Mouse (Mus musculus): Measurements from ENCODE around the gene Pth1r. TPM values are rescaled to one million over a fixed set of nuclear protein-coding genes. Genes with fewer than 3 reads are reported as not detected.
A peak's percentile ranks its signal among the peaks of the same experiment; 100 is the strongest.
"Not testable (repeated sequence)": the region's sequence is repeated elsewhere in the genome, so short reads cannot be mapped to it uniquely, and the experiment has no call there.

The Pth1r gene
- total and polyA plus RNA-seq, 2 experiments from 2014 or later: 7.8 to 11.4 TPM

- H3K27me3 ChIP-seq (ENCODE audit: insufficient read depth, low read length): no peaks in the 10 kb centered on the region
- DNase-seq (no peak), ATAC-seq (no peak)
- no peaks in the 10 kb centered on the region for H3K9me3 ChIP-seq (ENCODE audit: low read length)
- H3K4me1 ChIP-seq (ENCODE audit: insufficient read depth): peaks cover 17% of the 10 kb centered on the region
- TF ChIP-seq CTCF (IDR thresholded peaks at IDR 0.05; ENCODE audit: low read depth): no peak
- WGBS: 89% methylated on average over 8 of the region's 8 CpGs
- no peak overlapping the region for H3K9ac ChIP-seq
- H3K36me3 ChIP-seq (ENCODE audit: insufficient read depth): no peaks in the 10 kb centered on the region
- no peak overlapping the region for H3K4me3 ChIP-seq (ENCODE audit: low read depth, low read length)
- no peak overlapping the region for H3K4me2 ChIP-seq (ENCODE audit: low read depth)
- 0 out of 2 replicates have a peak overlapping the region, but pooled peaks have one; percentile 29 for H3K27ac ChIP-seq (ENCODE audit: low read depth, low read length)
Measured at GRCm38 (mm10) chr9:110685187-110685586, 61.8 kb downstream of the Pth1r start.

GRCm38 (mm10) chr9:110684100-110684831 is 62.7 kb downstream of the Pth1r start:
- H3K36me3 ChIP-seq (ENCODE audit: insufficient read depth): no peaks in the 10 kb centered on the region
- H3K4me2 ChIP-seq (ENCODE audit: low read depth): no peak overlapping the region
- H3K27ac ChIP-seq (ENCODE audit: low read depth, low read length): peak overlapping the region; percentile 40; the same call in 1 of the 2 replicates
- DNase-seq: peak; percentile 50
- no peak for ATAC-seq
- H3K4me1 ChIP-seq (ENCODE audit: insufficient read depth): peaks cover 17% of the 10 kb centered on the region
- no peaks in the 10 kb centered on the region for H3K27me3 ChIP-seq (ENCODE audit: insufficient read depth, low read length)
- peak overlapping the region; percentile 35; the same call in 1 of the 2 replicates for H3K9ac ChIP-seq
- TF ChIP-seq CTCF (IDR thresholded peaks at IDR 0.05; ENCODE audit: low read depth): no peak
- no peaks in the 10 kb centered on the region for H3K9me3 ChIP-seq (ENCODE audit: low read length)
- WGBS: 25% methylated on average over 6 of the region's 6 CpGs
- no peak overlapping the region for H3K4me3 ChIP-seq (ENCODE audit: low read depth, low read length)

- H3K9ac ChIP-seq: no peak overlapping the region
- no peaks in the 10 kb centered on the region for H3K9me3 ChIP-seq (ENCODE audit: low read length)
- 40% methylated on average over 4 of the region's 4 CpGs for WGBS
- H3K4me1 ChIP-seq (ENCODE audit: insufficient read depth): peaks cover 17% of the 10 kb centered on the region
- no peaks in the 10 kb centered on the region for H3K27me3 ChIP-seq (ENCODE audit: insufficient read depth, low read length)
- DNase-seq (no peak), ATAC-seq (no peak)
- no peak overlapping the region for H3K4me2 ChIP-seq (ENCODE audit: low read depth)
- H3K27ac ChIP-seq (ENCODE audit: low read depth, low read length): peak overlapping the region; percentile 40; the same call in 1 of the 2 replicates
- no peak for TF ChIP-seq CTCF (IDR thresholded peaks at IDR 0.05; ENCODE audit: low read depth)
- H3K4me3 ChIP-seq (ENCODE audit: low read depth, low read length): no peak overlapping the region
- no peaks in the 10 kb centered on the region for H3K36me3 ChIP-seq (ENCODE audit: insufficient read depth)
Measured at GRCm38 (mm10) chr9:110683574-110684099, 63.3 kb downstream of the Pth1r start.

- H3K9me3 ChIP-seq (ENCODE audit: low read length); H3K27ac ChIP-seq (ENCODE audit: low read depth, low read length); H3K27me3 ChIP-seq (ENCODE audit: insufficient read depth, low read length); H3K9ac ChIP-seq; H3K4me3 ChIP-seq (ENCODE audit: low read depth, low read length); ATAC-seq; H3K4me2 ChIP-seq (ENCODE audit: low read depth); DNase-seq; H3K36me3 ChIP-seq (ENCODE audit: insufficient read depth): not testable (repeated sequence)
- WGBS: 89% methylated on average over 3 of the region's 3 CpGs
- H3K4me1 ChIP-seq (ENCODE audit: insufficient read depth): peaks cover 17% of the 10 kb centered on the region
Measured at GRCm38 (mm10) chr9:110682697-110683096, 64.2 kb downstream of the Pth1r start.

- TF ChIP-seq CTCF (IDR thresholded peaks at IDR 0.05; ENCODE audit: low read depth): no peak
- Histone ChIP-seq H3K4me1 (ENCODE audit: insufficient read depth) (peaks cover 17% of the 10 kb centered on the region), H3K9ac (no peak overlapping the region), H3K9me3 (ENCODE audit: low read length) (no peaks in the 10 kb centered on the region), H3K27me3 (ENCODE audit: insufficient read depth, low read length) (no peaks in the 10 kb centered on the region), H3K27ac (ENCODE audit: low read depth, low read length) (0 out of 2 replicates have a peak overlapping the region, but pooled peaks have one; percentile 5), H3K36me3 (ENCODE audit: insufficient read depth) (no peaks in the 10 kb centered on the region), H3K4me2 (ENCODE audit: low read depth) (no peak overlapping the region), H3K4me3 (ENCODE audit: low read depth, low read length) (no peak overlapping the region)
- WGBS: 51% methylated on average over 5 of the region's 5 CpGs
- no peak for DNase-seq
- no peak for ATAC-seq
Measured at GRCm38 (mm10) chr9:110682255-110682654, 64.7 kb downstream of the Pth1r start.

GRCm38 (mm10) chr9:110681817-110682216 is 65.1 kb downstream of the Pth1r start:
- no peak for TF ChIP-seq CTCF (IDR thresholded peaks at IDR 0.05; ENCODE audit: low read depth)
- H3K27me3 ChIP-seq (ENCODE audit: insufficient read depth, low read length): no peaks in the 10 kb centered on the region
- no peaks in the 10 kb centered on the region for H3K36me3 ChIP-seq (ENCODE audit: insufficient read depth)

More at GRCm38 (mm10) chr9:110681817-110682216, 65.1 kb downstream of the Pth1r start:
- H3K9ac ChIP-seq: no peak overlapping the region
- 28% methylated on average over 9 of the region's 9 CpGs for WGBS
- no peak overlapping the region for H3K4me2 ChIP-seq (ENCODE audit: low read depth)
- ATAC-seq: peak; percentile 91
- no peaks in the 10 kb centered on the region for H3K9me3 ChIP-seq (ENCODE audit: low read length)
- H3K4me1 ChIP-seq (ENCODE audit: insufficient read depth): peaks cover 17% of the 10 kb centered on the region
- H3K27ac ChIP-seq (ENCODE audit: low read depth, low read length): 0 out of 2 replicates have a peak overlapping the region, but pooled peaks have one; percentile 5
- DNase-seq: peak; percentile 58
- no peak overlapping the region for H3K4me3 ChIP-seq (ENCODE audit: low read depth, low read length)

All from forebrain, postnatal 0 days (tissue).